Mouse (Mus musculus): Measurements from ENCODE around the gene Plac9b. TPM values are rescaled to one million over a fixed set of nuclear protein-coding genes. Genes with fewer than 3 reads are reported as not detected.

Gene Plac9b
- total RNA-seq, 2 experiments from 2014 or later, result 2.3 TPM; not detected in 1

Other genes with a start within 250 kb of the Plac9b start
- gene Cphx1, start 244.2 kb downstream of the Plac9b start, total RNA-seq (2015; ENCODE audit: low replicate concordance), result not detected in 2 replicates
- 0.17 TPM in 1 of 2 replicates, not detected in the other for gene Cphx1, start 244.2 kb downstream of the Plac9b start, total RNA-seq (2017; ENCODE audit: low replicate concordance)
- not detected in 2 replicates for gene Duxbl1, start 203.9 kb downstream of the Plac9b start, total RNA-seq (2015; ENCODE audit: low replicate concordance)
- 0.42 TPM in 1 of 2 replicates, not detected in the other for gene Duxbl1, start 203.9 kb downstream of the Plac9b start, total RNA-seq (2017; ENCODE audit: low replicate concordance)
- gene Gm9780, start 139.8 kb downstream of the Plac9b start, total RNA-seq (2015; ENCODE audit: low replicate concordance), result not detected in 2 replicates
- 6.1 TPM in 1 of 2 replicates, not detected in the other for gene Gm9780, start 139.8 kb downstream of the Plac9b start, total RNA-seq (2017; ENCODE audit: low replicate concordance)
- gene Tmem254c, start 115.1 kb downstream of the Plac9b start, total RNA-seq (2015; ENCODE audit: low replicate concordance), result 1.2 and 24.5 TPM in 2 replicates
- gene Tmem254c, start 115.1 kb downstream of the Plac9b start, total RNA-seq (2017; ENCODE audit: low replicate concordance), result 3.3 and 11.2 TPM in 2 replicates
- not detected in 2 replicates for gene Cphx2, start 101.0 kb downstream of the Plac9b start, total RNA-seq (2015; ENCODE audit: low replicate concordance)
- gene Cphx2, start 101.0 kb downstream of the Plac9b start, total RNA-seq (2017; ENCODE audit: low replicate concordance), result not detected in 2 replicates
- gene Cphx3, start 100.2 kb downstream of the Plac9b start, total RNA-seq (2015; ENCODE audit: low replicate concordance), result not detected in 2 replicates
- not detected in 2 replicates for gene Cphx3, start 100.2 kb downstream of the Plac9b start, total RNA-seq (2017; ENCODE audit: low replicate concordance)
- gene Duxbl2, start 64.1 kb downstream of the Plac9b start, total RNA-seq (2015; ENCODE audit: low replicate concordance), result not detected in 2 replicates
- gene Duxbl2, start 64.1 kb downstream of the Plac9b start, total RNA-seq (2017; ENCODE audit: low replicate concordance), result not detected in 2 replicates
- 3.8 TPM in 1 of 2 replicates, not detected in the other for gene Tmem254b, start 24.6 kb upstream of the Plac9b start, total RNA-seq (2015; ENCODE audit: low replicate concordance)
- not detected in 2 replicates for gene Tmem254b, start 24.6 kb upstream of the Plac9b start, total RNA-seq (2017; ENCODE audit: low replicate concordance)
- gene Duxbl3, start 75.5 kb upstream of the Plac9b start, total RNA-seq (2015; ENCODE audit: low replicate concordance), result not detected in 2 replicates
- not detected in 2 replicates for gene Duxbl3, start 75.5 kb upstream of the Plac9b start, total RNA-seq (2017; ENCODE audit: low replicate concordance)

Measured in erythroblast, adult 5-6 weeks (primary cell).